16 mouse cellular contexts compared by ENCODE assay signal in genomic region chr19:24335611-24336343, GRCm38 (mm10).
"Had no signal": no experiment of that assay in that cellular context is flagged by ENCODE, and none has a peak within 500 bp of the region (broad histone marks: within the 10 kb centered on the region; RNA-seq: fewer than 3 reads in every experiment).

No protein-coding gene starts in this region.

- ATAC-seq: midbrain, embryonic 13.5 days had no signal

- DNase-seq: kidney, adult 11 months; kidney, adult 9 months; kidney, postnatal 36 days; lung, postnatal 14 days; right cerebral cortex, postnatal 14 days; thymus, adult 18-20 months; thymus, postnatal 14 days had no signal

- H3K27ac ChIP-seq: kidney, postnatal 0 days; layer of hippocampus, adult 2 months; limb, embryonic 10.5 days; liver, embryonic 15.5 days; lung, embryonic 15.5 days; midbrain, embryonic 13.5 days; neural tube, embryonic 12.5 days; stomach, embryonic 15.5 days had no signal

- H3K4me1 ChIP-seq: limb, embryonic 10.5 days; midbrain, embryonic 13.5 days; neural tube, embryonic 12.5 days; stomach, embryonic 15.5 days had no signal

- H3K4me2 ChIP-seq: liver, embryonic 11.5 days; liver, embryonic 15.5 days; lung, embryonic 15.5 days; midbrain, embryonic 13.5 days; neural tube, embryonic 12.5 days; stomach, embryonic 15.5 days had no signal

- H3K4me3 ChIP-seq: layer of hippocampus, adult 2 months; limb, embryonic 10.5 days; liver, embryonic 15.5 days; lung, embryonic 15.5 days; midbrain, embryonic 13.5 days; neural tube, embryonic 12.5 days; stomach, embryonic 15.5 days had no signal

- H3K27me3 ChIP-seq: liver, embryonic 15.5 days; lung, embryonic 15.5 days; midbrain, embryonic 13.5 days; neural tube, embryonic 12.5 days; stomach, embryonic 15.5 days had no signal

- H3K9ac ChIP-seq: liver, embryonic 15.5 days; lung, embryonic 15.5 days; midbrain, embryonic 13.5 days; neural tube, embryonic 12.5 days; stomach, embryonic 15.5 days had no signal

- H3K9me3 ChIP-seq: limb, embryonic 10.5 days; liver, embryonic 15.5 days; lung, embryonic 15.5 days; midbrain, embryonic 13.5 days; neural tube, embryonic 12.5 days; stomach, embryonic 15.5 days had no signal

- H3K36me3 ChIP-seq: limb, embryonic 10.5 days; liver, embryonic 15.5 days; lung, embryonic 15.5 days; midbrain, embryonic 13.5 days; neural tube, embryonic 12.5 days; stomach, embryonic 15.5 days had no signal
